Mouse (Mus musculus): ENCODE results near the gene Kdelr1. TPM values are rescaled to one million over a fixed set of nuclear protein-coding genes. Genes with fewer than 3 reads are reported as not detected.
"Not testable (repeated sequence)": the region's sequence is repeated elsewhere in the genome, so short reads cannot be mapped to it uniquely, and the experiment has no call there.

Kdelr1 gene
- polyA plus RNA-seq, 1 experiment from 2014 or later: 44.6 TPM

- WGBS: 4% methylated on average over 28 of the region's 28 CpGs
- peak; percentile 51 for ATAC-seq (ENCODE audit: low FRiP score)
Observed at GRCm38 (mm10) chr7:45873061-45873947, 732 bp downstream of the Kdelr1 start.

GRCm38 (mm10) chr7:45876895-45877294, 4.3 kb downstream of the Kdelr1 start:
- Histone ChIP-seq H3K36me3 (replicated peaks) (peaks cover 71% of the 10 kb centered on the region), H3K27me3 (peaks cover 2% of the 10 kb centered on the region), H3K27ac (no peak overlapping the region), H3K9me3 (no peaks in the 10 kb centered on the region), H3K9ac (no peak overlapping the region), H3K4me3 (replicated peaks) (no peak overlapping the region), H3K4me2 (no peak overlapping the region), H3K4me1 (peaks cover 16% of the 10 kb centered on the region)
- ATAC-seq (ENCODE audit: low FRiP score): no peak
- 97% methylated on average over 7 of the region's 7 CpGs for WGBS

More at GRCm38 (mm10) chr7:45873061-45873947, 732 bp downstream of the Kdelr1 start:
- Histone ChIP-seq H3K4me3 (replicated peaks) (peak overlapping the region; percentile 81), H3K36me3 (replicated peaks) (peaks cover 35% of the 10 kb centered on the region), H3K9me3 (no peaks in the 10 kb centered on the region), H3K4me2 (peak overlapping the region; percentile 94), H3K9ac (peak overlapping the region; percentile 94), H3K27ac (peak overlapping the region; percentile 83), H3K4me1 (peaks cover 42% of the 10 kb centered on the region), H3K27me3 (peaks cover 37% of the 10 kb centered on the region)

GRCm38 (mm10) chr7:45878278-45878677, 5.7 kb downstream of the Kdelr1 start, which contains the start of gene Grin2d:
TSS of gene Grin2d (minus strand) at chr7:45878378.
- Histone ChIP-seq H3K4me1 (peaks cover 16% of the 10 kb centered on the region), H3K36me3 (replicated peaks) (peaks cover 85% of the 10 kb centered on the region)
- not testable (repeated sequence) for H3K4me2 ChIP-seq; H3K4me3 ChIP-seq (replicated peaks); ATAC-seq (ENCODE audit: low FRiP score); H3K27me3 ChIP-seq; H3K27ac ChIP-seq; H3K9ac ChIP-seq; H3K9me3 ChIP-seq
- WGBS: 96% methylated on average over 1 of the region's 1 CpGs

GRCm38 (mm10) chr7:45880531-45880930, 8.0 kb downstream of the Kdelr1 start:
- Histone ChIP-seq H3K27me3 (no peaks in the 10 kb centered on the region), H3K4me1 (no peaks in the 10 kb centered on the region), H3K4me3 (replicated peaks) (no peak overlapping the region), H3K9ac (no peak overlapping the region), H3K36me3 (replicated peaks) (peaks cover 97% of the 10 kb centered on the region), H3K9me3 (no peaks in the 10 kb centered on the region), H3K27ac (no peak overlapping the region), H3K4me2 (no peak overlapping the region)
- WGBS: 97% methylated on average over 4 of the region's 4 CpGs
- no peak for ATAC-seq (ENCODE audit: low FRiP score)

GRCm38 (mm10) chr7:45881011-45881410, 8.4 kb downstream of the Kdelr1 start:
- ATAC-seq (ENCODE audit: low FRiP score): no peak
- no peaks in the 10 kb centered on the region for H3K27me3 ChIP-seq
- no peaks in the 10 kb centered on the region for H3K4me1 ChIP-seq
- H3K36me3 ChIP-seq (replicated peaks): peaks cover 94% of the 10 kb centered on the region
- 86% methylated on average over 2 of the region's 2 CpGs for WGBS
- no peak overlapping the region for H3K4me2 ChIP-seq
- no peak overlapping the region for H3K4me3 ChIP-seq (replicated peaks)
- no peak overlapping the region for H3K9ac ChIP-seq
- H3K27ac ChIP-seq: no peak overlapping the region
- H3K9me3 ChIP-seq: no peaks in the 10 kb centered on the region

GRCm38 (mm10) chr7:45887246-45887645, 14.7 kb downstream of the Kdelr1 start:
- 63% methylated on average over 3 of the region's 3 CpGs for WGBS
- no peak overlapping the region for H3K9ac ChIP-seq
- H3K36me3 ChIP-seq (replicated peaks): peaks cover 34% of the 10 kb centered on the region
- H3K27me3 ChIP-seq: 0 out of 2 replicates have a peak, but pooled peaks cover 4% of the 10 kb centered on the region
- H3K9me3 ChIP-seq: no peaks in the 10 kb centered on the region
- no peak overlapping the region for H3K4me2 ChIP-seq
- H3K4me3 ChIP-seq (replicated peaks): no peak overlapping the region
- no peaks in the 10 kb centered on the region for H3K4me1 ChIP-seq
- no peak for ATAC-seq (ENCODE audit: low FRiP score)
- no peak overlapping the region for H3K27ac ChIP-seq

- H3K27ac ChIP-seq: no peak overlapping the region
- H3K4me3 ChIP-seq (replicated peaks): no peak overlapping the region
- H3K4me1 ChIP-seq: peaks cover 11% of the 10 kb centered on the region
- H3K4me2 ChIP-seq: no peak overlapping the region
- no peak for ATAC-seq (ENCODE audit: low FRiP score)
- H3K9me3 ChIP-seq: no peaks in the 10 kb centered on the region
- no peak overlapping the region for H3K9ac ChIP-seq
- peaks cover 9% of the 10 kb centered on the region for H3K27me3 ChIP-seq
- H3K36me3 ChIP-seq (replicated peaks): no peaks in the 10 kb centered on the region
- WGBS: 86% methylated on average over 2 of the region's 2 CpGs
Observed at GRCm38 (mm10) chr7:45892651-45893050, 20.1 kb downstream of the Kdelr1 start.

GRCm38 (mm10) chr7:45895931-45896516, 23.5 kb downstream of the Kdelr1 start:
- Histone ChIP-seq H3K27ac (no peak overlapping the region), H3K4me3 (replicated peaks) (peak overlapping the region; percentile 48), H3K9me3 (no peaks in the 10 kb centered on the region), H3K9ac (no peak overlapping the region), H3K4me1 (peaks cover 16% of the 10 kb centered on the region), H3K27me3 (peaks cover 9% of the 10 kb centered on the region), H3K4me2 (peak overlapping the region; percentile 85), H3K36me3 (replicated peaks) (no peaks in the 10 kb centered on the region)
- 85% methylated on average over 6 of the region's 6 CpGs for WGBS
- ATAC-seq (ENCODE audit: low FRiP score): peak; percentile 37

- Histone ChIP-seq H3K9me3 (no peaks in the 10 kb centered on the region), H3K9ac (peak within 1 kb of the TSS; percentile 65), H3K27me3 (peaks cover 9% of the 10 kb centered on the region), H3K4me1 (peaks cover 16% of the 10 kb centered on the region), H3K4me3 (replicated peaks) (peak within 1 kb of the TSS; percentile 48), H3K27ac (peak within 1 kb of the TSS; percentile 56), H3K4me2 (peak within 1 kb of the TSS; percentile 85), H3K36me3 (replicated peaks) (no peaks in the 10 kb centered on the region)
- under 1% methylated on average over 40 of the region's 40 CpGs for WGBS
- ATAC-seq (ENCODE audit: low FRiP score): peak; percentile 91
Observed at GRCm38 (mm10) chr7:45896517-45897257, 24.1 kb downstream of the Kdelr1 start, which contains the start of the genes Syngr4 and Tmem143. TSS of gene Syngr4 (minus strand) at chr7:45896714. TSS of gene Tmem143 (plus strand) at chr7:45896941.

GRCm38 (mm10) chr7:45897258-45897757, 24.7 kb downstream of the Kdelr1 start:
- WGBS: 1% methylated on average over 19 of the region's 19 CpGs
- Histone ChIP-seq H3K27me3 (peaks cover 9% of the 10 kb centered on the region), H3K4me3 (replicated peaks) (peak overlapping the region; percentile 48), H3K27ac (peak overlapping the region; percentile 56), H3K4me1 (peaks cover 16% of the 10 kb centered on the region), H3K4me2 (peak overlapping the region; percentile 85), H3K36me3 (replicated peaks) (no peaks in the 10 kb centered on the region), H3K9me3 (no peaks in the 10 kb centered on the region), H3K9ac (peak overlapping the region; percentile 65)
- peak; percentile 49 for ATAC-seq (ENCODE audit: low FRiP score)

- not testable (repeated sequence) for H3K27ac ChIP-seq; H3K4me3 ChIP-seq (replicated peaks); H3K9ac ChIP-seq; H3K27me3 ChIP-seq; H3K36me3 ChIP-seq (replicated peaks); H3K9me3 ChIP-seq; ATAC-seq (ENCODE audit: low FRiP score)
- peaks cover 16% of the 10 kb centered on the region for H3K4me1 ChIP-seq
- peak overlapping the region; percentile 85 for H3K4me2 ChIP-seq
- whole genome bisulfite sequencing: 57% methylated on average over 4 of the region's 4 CpGs
Observed at GRCm38 (mm10) chr7:45898125-45898524, 25.6 kb downstream of the Kdelr1 start.

- Histone ChIP-seq H3K36me3 (replicated peaks) (no peaks in the 10 kb centered on the region), H3K4me1 (peaks cover 11% of the 10 kb centered on the region), H3K4me3 (replicated peaks) (no peak overlapping the region), H3K9ac (no peak overlapping the region), H3K4me2 (no peak overlapping the region), H3K27ac (no peak overlapping the region), H3K9me3 (no peaks in the 10 kb centered on the region), H3K27me3 (no peaks in the 10 kb centered on the region)
- no peak for ATAC-seq (ENCODE audit: low FRiP score)
- WGBS: 72% methylated on average over 5 of the region's 5 CpGs
Observed at GRCm38 (mm10) chr7:45901562-45901961, 29.0 kb downstream of the Kdelr1 start.

All from forebrain, embryonic 12.5 days (tissue).